Mouse (Mus musculus): ENCODE measurements around the gene Zfp408.
A peak's percentile ranks its signal among the peaks of the same experiment; 100 is the strongest.
"Not testable (repeated sequence)": the region's sequence is repeated elsewhere in the genome, so short reads cannot be mapped to it uniquely, and the experiment has no call there.

Zfp408 gene

DNA sequence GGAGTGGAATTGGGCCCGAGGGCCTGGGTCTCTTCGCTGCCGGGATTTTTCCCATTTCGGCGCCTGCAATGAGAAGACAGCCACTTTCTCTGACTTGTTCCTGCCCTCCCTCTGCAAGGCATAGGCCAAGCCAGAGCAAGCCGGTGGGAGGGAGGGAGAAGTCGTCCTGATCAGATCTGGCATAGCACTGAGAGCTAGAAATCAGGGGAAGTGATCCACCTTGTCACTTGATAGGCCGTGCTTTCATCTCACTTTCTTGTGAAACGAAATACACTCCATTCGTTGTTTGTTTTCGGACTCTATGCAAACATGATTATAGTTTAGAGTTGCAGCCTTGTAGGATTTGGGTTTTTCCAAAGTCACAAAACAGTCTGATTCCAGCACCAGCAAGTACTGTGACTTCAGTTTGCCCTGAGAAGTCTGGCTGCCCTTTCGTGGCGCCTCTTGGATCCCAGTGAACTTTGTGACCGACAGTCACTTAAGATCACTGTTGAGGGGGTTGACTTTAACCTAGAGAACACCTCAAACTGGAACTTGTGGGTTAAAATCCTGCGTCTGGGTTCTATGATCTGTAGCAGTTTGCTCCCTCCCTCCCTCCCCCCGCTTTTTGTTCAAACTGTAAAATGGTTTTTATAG, 887 bp upstream of the Zfp408 start:
- DNase-seq: no peak

DNA sequence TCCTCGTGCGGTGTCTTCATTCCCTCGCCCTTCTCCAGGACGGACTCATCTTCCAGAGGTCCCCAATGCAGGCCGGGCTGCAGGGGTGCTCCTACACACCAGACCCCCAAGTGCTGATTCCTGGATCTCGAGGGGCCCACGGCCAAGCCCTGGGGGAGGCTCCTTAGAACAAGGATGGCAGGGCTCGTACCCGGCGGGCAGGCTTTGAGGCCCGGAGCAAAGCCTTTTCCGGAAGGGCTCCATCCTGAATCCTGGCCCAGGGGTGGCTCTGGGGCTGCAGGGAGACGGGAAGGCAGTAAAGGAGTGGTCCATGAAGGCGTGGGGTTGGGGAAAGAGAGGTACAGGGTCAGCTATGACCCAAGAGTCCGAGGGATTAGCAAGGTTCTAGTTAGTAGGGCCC, 439 bp downstream of the Zfp408 start:
- DNase-seq: no peak

DNA sequence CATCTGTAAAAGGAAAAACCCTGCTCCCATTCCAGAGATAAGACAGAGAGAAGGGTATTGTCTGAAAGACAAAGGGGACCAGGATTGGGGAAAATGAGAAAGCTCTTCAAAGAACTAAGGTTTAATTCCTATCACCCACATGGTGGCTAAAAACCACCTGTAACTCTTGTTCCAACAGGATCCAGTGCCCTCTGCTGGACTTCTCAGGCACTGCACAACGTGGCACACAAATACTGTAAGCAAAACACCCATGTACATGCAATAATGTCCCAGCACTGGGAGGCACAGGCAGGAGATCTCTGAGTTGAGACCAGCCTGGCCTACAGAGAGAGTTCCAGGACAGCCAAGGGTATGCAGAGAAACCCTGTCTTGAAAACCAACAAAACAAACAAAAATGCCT, 2.9 kb downstream of the Zfp408 start:
- DNase-seq: peak; percentile 71

DNA sequence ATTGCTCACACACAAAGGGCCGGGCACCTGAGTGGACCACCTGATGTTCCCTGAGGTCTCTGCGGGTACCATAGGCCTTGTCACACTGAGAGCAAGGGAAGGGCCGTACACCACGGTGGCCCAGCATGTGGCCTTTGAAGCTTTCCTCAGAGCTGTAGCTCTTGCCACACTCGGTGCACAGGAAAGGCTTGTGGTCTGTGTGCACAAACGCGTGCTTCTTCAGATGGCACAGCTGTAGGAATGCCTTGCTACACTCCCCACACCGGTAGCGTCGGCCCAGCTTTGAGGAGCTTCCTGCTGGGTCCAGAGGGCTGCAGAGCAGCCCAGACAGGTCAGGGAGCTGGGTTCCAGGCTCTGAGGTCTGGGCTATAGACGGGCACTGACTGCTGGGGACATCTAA, 3.8 kb downstream of the Zfp408 start:
- no peak for DNase-seq

DNA sequence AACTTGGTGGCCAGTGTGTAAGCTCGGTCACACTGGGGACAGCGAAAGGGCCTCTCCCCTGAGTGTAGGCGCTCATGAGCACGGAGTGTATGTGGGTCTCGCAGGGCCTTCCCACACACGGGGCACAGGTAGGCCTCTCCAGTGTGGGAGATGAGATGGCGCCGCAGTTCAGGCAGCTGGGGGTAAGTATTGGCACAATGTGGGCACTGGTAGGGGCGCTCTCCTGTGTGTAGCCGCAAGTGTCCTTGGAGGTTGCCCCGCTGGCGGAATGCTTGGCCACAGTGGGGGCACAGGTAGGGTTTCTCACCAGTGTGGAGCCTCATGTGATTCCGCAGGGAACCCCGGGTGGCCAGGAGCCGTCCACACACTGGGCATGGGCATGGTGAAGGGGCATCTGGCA, 4.2 kb downstream of the Zfp408 start:
- no peak for DNase-seq

DNA sequence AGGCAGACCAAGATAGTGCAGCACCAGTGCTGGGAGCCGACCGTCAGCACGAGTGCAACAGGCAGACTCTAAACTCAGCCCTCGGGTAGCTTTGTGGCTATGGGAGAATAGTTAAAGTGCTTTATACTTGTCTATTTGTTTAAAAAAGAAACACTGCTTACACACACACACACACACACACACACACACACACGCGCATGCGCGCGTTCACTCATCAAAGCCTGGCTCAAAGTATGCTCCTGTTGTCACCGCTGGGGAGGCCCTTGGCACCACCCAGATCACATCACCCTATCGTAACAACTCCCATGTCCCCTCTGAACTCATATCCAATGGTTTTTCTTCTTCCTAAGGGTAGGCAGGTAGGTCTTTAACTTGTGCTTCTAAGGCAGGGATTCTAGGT, 5.6 kb downstream of the Zfp408 start:
- no peak for DNase-seq

DNA sequence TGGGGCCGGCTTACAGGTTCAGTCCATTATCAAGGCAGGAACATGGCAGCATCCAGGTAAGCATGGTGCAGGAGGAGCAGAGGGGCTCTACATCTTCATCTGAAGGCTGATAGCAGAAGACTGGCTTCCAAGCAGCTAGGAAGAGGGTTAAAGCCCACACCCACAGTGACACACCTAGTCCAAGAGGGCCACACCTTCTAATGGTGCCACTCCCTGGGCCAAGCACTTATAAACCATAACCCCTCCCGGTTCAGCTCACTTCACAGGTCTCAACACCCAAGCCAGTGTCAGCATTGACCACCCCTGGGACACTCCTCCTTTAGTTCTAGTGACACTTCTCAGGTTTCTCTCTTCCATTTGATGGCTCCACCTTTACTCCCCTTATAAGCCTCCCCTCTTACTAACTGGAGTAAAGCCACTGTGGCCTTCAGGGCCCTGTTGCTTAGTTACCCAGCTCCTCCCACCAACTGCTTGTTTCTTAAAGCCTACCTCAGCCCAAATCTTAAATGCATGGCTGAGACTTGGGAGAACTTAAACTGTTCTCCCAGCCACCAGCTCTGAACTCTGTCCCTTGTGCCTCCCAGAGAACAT, 6.7 kb downstream of the Zfp408 start:
- no peak for DNase-seq

DNA sequence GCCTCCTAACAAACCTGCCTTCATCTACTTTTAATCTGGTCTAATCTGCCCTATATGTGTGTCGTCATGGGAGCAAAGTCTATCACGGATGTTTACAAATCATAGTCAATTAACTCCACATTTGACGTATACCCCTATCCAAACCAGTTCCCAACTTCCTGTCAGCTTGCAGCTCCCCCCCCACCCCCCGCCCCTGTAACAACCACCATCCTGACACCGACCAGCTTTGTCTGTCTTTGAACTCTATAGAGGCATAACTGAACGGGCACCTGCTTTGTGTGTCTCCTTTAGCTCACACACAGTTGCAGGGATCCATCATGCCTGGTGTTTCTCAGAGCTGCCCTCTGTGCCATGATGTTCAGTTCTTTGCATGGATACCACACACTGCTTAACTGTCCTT, 10.7 kb downstream of the Zfp408 start:
- no peak for DNase-seq

DNA sequence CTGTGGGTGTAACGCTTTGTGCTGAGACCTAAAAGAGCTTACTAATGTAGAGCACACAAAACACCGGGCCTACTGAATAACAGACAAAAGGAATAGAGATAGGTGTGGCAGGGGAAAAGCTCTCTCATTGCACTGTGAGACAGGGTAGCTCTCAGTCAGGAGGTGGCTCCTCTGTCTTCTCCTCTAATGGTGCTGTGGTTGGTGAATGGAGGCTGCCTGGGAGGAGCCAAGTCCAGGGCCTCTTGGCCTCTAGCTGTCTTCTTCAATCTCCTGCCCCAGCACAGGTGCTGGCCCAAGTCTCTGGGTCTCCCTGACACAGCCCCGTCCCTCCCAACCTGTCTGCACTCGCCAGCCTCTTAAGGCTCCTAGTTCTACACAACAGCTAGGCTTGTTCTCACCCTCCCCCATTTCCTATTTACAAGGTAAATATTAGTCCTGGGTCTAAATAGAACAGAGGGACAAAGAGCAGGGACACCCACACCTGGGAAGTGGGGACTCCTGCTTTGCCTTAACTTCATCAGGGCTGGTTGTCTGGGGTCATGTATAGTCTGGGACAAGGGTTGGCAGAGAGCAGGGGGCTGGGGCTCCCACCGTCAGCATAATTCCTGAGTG, 12.8 kb downstream of the Zfp408 start:
- DNase-seq: no peak

DNA sequence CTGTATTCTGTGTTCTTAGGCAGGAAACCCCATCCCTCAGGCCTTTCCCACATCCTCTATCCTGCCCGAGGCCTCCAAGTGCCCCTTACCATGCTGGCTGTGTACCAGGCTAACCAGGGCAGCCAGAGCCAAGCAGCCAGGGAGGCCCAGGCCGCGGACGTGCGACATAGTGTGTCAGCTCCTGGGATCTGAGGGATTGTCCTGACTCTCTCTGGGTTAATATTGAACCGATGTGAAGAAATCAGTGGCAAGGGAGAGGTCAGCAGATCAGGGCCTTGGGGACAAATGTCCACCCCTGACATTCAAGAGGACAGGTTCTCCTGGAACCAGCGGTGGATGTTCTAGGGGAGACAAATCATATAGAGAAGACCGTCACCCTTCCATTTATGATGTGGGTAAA, 13.4 kb downstream of the Zfp408 start, which contains the start of gene F2:
TSS of gene F2 (minus strand) at position 186 of the 400 bp plus-strand sequence.
- DNase-seq: no peak

DNA sequence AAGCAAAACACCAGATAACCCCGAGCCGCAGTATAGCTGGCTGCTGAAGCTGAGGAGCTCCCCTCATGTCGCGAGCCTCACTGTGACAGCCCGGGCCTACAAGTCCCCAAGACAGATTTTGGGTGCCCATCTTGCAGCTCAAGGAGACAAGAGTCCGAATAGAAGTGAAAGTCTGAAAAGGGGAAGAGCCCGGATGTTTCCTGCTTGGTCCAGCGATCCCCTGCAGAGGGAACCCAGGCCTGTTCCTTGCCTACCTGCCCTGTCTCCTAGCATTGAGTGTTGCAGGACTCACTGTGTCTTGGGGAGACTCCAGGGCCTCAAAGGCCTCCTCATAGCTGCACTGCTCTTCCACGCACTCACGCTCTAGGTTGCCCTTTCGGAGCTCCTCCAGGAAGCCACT, 14.1 kb downstream of the Zfp408 start:
- DNase-seq: no peak

DNA sequence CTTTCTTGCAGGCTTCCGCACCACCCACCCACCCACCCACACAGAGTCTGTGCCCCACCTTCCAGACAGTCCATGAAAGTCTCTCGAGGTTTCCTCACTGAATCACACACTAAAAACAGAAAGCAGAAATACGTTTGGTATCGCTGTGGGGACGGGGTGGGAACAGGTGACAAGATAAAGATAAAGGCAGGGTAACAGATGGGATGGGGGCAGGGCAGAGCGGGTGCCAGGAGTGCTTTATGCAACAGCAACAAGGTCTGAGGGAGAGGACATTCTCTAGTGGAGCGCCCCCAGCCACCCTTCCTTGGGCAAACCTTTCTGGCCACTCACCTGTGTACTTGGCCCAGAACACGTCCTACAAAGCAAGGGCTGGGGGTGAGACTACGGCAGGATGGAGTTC, 14.8 kb downstream of the Zfp408 start:
- DNase-seq: peak; percentile 55

DNA sequence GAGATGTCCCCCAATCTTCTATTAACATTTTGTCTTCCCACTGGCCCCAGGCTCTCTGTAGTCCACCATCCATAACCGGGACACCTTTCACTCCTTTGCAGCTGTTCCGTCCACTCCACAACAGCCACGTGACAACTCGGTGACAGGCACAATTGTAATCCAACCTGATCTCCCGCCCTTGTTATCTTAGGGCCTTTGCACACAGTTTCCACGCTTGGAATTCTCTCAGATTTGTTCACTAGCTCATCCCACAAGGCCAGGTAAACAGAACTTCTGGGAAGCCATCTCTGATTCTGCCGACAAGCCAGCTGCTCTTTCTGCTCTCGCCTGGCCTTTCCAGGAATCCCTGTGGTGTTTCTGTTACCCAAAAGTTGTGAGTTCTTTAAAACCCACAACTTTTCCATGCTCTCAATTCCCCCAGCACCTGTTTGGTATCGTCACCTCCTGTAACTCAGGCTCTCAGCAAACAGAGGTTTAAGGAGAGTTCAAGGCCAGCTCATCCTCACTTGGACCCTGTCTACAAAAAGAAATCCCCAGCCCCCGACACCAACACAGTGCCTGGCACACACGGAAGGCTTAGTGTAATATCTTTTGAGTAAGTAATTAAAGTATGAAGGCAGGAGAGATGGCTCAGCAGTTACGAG, 16.1 kb downstream of the Zfp408 start:
- DNase-seq: no peak

DNA sequence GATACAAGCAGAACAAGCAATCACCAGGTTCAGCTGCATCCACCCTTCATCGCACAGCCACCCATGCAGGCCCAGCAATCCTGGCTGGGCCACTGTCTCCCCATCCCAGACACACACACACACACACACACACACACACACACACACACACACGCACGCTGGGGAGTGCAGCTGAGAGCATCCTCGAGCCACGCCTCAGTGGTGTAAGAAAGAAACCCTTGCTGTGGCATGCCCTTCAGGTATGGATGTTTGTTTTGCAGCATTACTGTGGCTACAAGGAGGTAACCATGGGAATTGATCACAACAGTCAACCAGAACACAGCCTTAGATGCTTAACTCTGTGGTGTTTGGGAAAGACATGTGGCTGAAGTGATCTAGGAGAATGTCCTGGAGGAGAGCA, 17.3 kb downstream of the Zfp408 start:
- DNase-seq: no peak

DNA sequence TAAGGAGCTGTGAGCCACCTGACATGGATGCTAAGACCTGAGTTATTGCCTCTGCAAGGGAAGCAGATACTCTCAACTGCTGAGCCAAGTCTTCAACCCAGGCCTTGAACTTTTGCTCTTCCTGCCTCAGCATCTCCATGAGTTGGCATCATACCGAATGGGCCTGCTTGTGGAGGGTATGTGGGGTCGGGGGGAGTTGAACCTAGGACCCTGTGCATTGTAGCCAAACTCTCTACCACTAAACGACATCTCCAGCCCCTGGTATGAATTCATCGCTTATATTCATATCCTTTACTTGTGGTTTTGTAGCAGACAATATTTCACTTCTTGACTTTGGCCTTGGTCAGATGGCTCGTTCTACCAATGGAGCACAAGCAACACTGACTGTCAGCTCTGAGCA, 17.8 kb downstream of the Zfp408 start:
- no peak for DNase-seq

DNA sequence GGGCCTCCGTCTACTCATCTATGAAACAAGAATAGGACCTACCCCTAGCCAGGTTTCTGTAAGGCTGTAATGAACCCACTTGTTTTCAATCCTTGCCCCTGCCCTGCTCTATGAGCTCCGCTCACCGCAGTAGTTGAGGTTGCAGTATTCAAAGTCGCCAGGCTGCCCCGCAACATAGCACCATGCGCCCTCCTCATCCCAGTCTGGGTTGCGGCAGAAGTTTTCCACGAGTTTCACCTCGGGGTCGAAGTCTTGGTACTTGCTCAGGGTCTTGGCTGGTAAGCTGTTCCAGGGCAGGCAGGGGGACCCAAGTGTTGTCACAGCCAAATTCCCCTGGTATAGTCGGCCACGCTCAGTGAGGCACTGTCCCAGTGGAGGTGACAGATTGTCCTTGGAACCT, 19.2 kb downstream of the Zfp408 start:
- no peak for DNase-seq

DNA sequence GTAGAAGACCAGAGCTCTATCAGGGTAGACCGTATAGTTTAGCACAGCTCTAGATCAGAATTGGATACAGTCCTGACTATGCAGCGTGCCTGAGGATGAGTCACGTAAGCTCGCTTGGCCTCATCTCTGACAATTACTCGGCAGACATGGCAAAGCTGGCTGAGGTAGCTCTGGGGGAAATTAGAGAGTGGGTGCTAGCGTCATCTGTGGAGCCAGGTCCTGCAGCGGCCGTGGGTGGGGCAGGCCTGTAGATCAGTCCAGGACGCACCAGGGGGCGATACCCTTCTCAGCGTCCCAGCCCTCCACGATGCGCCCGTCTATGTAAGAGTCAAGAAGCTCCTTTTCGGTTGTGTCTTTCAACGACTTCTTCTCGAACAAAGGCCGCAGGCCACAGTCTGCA, 19.9 kb downstream of the Zfp408 start:
- no peak for DNase-seq

DNA sequence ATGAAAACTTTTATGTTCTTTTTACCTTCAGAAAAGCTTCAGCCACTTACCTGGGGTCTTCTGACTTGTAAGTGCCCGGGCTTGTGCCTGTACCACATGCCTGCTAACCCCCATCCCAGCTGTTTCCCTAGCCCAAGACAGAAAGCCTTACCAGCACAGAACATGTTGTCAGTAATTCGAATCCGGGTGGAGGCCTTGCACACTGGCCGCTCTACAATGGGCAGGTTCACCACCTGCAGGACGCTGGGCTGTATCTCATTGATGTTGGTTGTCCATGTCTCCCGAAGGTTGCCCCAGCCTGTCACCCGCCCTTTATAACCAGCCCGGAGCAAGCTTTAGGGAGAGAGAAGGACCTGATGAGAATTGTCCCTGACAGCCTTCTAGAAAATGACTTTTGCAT, 21.4 kb downstream of the Zfp408 start:
- no peak for DNase-seq

DNA sequence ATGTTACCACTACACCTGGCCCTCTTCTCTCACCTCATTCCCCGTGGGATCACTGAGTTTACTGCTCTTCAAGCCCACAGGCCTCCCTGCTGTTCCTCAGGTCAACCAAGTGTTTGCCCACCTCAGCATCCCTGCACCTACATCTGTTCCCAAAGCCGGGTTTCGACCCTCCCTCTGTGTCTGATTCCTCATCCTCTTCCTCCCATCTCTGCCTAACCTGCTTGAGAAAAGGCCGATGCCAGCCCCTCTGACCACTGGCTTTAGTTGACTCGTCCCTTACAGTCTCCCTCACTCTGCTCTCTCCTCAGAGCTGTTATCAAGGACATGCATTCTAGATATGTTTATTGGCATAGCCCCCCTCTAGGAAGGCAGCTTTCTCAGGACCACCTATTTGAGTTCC, 22.1 kb downstream of the Zfp408 start:
- DNase-seq: no peak

DNA sequence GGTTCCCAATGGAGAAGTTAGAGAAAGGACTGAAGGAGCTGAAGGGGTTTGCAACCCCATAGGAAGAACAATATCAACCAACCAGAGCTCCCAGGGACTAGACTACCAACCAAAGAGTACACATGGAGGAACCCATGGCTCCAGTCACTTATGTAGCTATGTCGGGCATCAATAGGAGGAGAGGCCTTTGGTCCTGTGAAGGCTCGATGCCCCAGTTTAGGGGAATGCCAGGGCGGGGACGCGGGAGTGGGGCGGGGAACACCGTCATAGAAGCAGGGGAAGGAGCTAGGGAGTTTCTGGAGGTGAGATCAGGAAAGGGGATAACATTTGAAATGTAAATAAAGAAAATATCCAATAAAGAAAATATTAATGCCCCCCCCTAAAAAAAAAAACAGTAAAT, 26.2 kb downstream of the Zfp408 start:
- not testable (repeated sequence) for DNase-seq

DNA sequence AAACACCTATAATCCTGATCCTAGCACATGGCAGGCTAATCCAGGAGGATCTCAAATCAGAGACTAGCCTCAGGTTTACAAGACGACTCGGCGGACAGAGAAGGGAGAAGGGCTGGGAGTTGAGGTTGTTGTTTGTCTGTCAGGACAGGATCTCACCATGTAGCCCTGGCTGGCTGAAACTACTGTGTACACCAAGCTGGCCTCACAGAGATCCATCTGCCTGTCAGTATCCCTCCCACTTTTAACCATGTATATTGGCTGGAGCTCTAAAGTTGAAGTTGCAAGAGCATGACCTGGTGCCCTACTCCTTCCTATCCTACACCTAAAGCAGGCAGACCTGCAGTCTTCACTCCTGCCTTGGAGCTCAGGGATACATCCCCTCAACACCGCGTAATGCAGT, 27.2 kb downstream of the Zfp408 start:
- no peak for DNase-seq

DNA sequence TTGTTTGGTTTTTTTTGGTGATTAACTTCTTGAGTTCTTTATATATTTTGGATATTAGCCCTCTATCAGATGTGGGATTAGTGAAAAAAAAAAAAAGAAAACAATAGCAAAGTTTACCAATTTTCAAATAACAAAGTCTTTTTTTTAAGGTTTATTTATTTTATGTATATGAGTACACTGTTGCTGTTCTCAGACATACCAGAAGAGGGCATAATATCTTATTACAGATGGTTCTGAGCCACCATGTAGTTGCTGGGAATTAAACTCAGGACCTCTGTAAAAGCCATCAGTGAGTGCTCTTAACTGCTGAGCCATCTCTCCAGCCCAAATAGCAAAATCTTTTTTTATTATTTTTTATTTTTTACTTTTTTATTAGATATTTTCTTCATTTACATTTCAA, 40.2 kb downstream of the Zfp408 start:
- not testable (repeated sequence) for DNase-seq

DNA sequence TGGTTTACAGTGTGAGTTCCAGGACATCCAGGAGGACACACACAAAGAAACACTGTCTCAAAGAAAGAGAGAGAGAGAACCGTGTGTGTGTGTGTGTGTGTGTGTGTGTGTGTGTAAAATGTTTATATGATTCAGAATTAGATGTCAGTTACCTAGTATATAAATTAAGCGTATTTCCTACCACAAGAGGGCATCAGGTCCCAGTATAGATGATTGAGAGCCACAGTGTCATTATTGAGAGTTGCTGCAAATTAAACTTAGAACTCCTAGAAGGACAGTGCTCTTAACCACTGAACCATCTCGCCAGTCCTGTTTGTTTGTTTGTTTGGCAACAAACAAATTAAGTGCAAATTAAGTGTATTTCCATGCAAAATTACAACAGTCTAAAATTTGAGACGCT, 47.2 kb downstream of the Zfp408 start:
- no peak for DNase-seq

DNA sequence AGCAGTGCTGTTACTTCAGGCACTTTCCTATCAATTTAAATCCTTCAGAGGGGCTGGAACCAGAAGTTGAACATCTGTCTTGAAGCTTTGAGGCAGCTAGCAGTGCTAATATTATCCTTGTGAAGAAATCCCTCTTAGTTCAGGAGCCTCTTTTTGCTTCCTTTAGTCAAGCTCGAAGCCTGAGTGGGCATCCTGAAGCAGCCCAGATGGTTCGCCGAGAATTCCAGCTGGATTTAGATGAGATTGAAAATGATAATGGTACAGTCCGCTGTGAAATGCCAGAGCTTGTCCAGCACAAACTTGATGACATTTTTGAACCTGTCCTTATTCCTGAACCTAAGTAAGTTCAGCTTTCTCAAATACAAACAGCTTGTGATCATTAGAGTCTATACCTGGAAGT, 49.1 kb downstream of the Zfp408 start:
- no peak for DNase-seq

Data from cerebellum, adult 9-10 months (tissue).